Mouse (Mus musculus) C2C12 (cell line): ENCODE data around the gene 4930404H24Rik.

Experiments used
- CTCF ChIP-seq: IDR thresholded peaks from one replicate; pipeline ENCODE4 v1.5.1; 2011; ENCODE audit not compliant: control insufficient read depth, insufficient read depth, insufficient read length
- MAX ChIP-seq: IDR thresholded peaks from one replicate; pipeline ENCODE4 v1.6.1; 2011; ENCODE audit warnings: mild to moderate bottlenecking, control low read depth
- MYOD1 ChIP-seq: IDR thresholded peaks from one replicate; pipeline ENCODE4 v1.6.1; 2011; ENCODE audit warnings: low read depth; ENCODE audit not compliant: control insufficient read depth, insufficient read length
- USF1 ChIP-seq: IDR thresholded peaks from one replicate; pipeline ENCODE4 v1.6.1; 2011; ENCODE audit warnings: low read depth, mild to moderate bottlenecking, control low read depth, moderate library complexity

- TF ChIP-seq MAX (no peak), CTCF (no peak), MYOD1 (no peak), USF1 (no peak)
These were observed at the start of gene 4930404H24Rik for GRCm38 (mm10) chr2:153492573-153493392.
